Mouse (Mus musculus) embryonic facial prominence, embryonic 15.5 days (tissue): ENCODE measurements around the gene Ephb1. TPM values are rescaled to one million over a fixed set of nuclear protein-coding genes. Genes with fewer than 3 reads are reported as not detected.
A peak's percentile ranks its signal among the peaks of the same experiment; 100 is the strongest.

Experiments
- ATAC-seq: fragments of 200-750 bp; cut with Nextera tagmentation; 2 replicates; pipeline ENCODE4 v1.8.0; 2017; ENCODE audit warnings: low read depth, moderate TSS enrichment; ENCODE audit not compliant: insufficient number of reproducible peaks, low FRiP score, low TSS enrichment
- H3K27ac ChIP-seq: fragments of 300-500 bp; sonication (generic); replicated peaks from 2 replicates; pipeline ENCODE4 v1.5.1; 2015; ENCODE audit warnings: mild to moderate bottlenecking, inconsistent platforms
- H3K27me3 ChIP-seq: fragments of 300-500 bp; sonication (generic); 2 replicates; pipeline ENCODE4 v1.6.1; 2015; ENCODE audit warnings: inconsistent platforms
- H3K36me3 ChIP-seq: fragments of 300-500 bp; sonication (generic); 2 replicates; pipeline ENCODE4 v1.6.1; 2015; ENCODE audit warnings: mild to moderate bottlenecking, inconsistent platforms
- H3K4me1 ChIP-seq: fragments of 300-500 bp; sonication (generic); 2 replicates; pipeline ENCODE4 v1.6.1; 2015; ENCODE audit warnings: inconsistent platforms
- H3K4me2 ChIP-seq: fragments of 300-500 bp; sonication (generic); replicated peaks from 2 replicates; pipeline ENCODE4 v1.6.1; 2015; ENCODE audit warnings: mild to moderate bottlenecking, inconsistent platforms
- H3K4me3 ChIP-seq: fragments of 300-500 bp; sonication (generic); replicated peaks from 2 replicates; pipeline ENCODE4 v1.5.1; 2015; ENCODE audit warnings: mild to moderate bottlenecking, inconsistent platforms
- H3K9ac ChIP-seq: fragments of 300-500 bp; sonication (generic); 2 replicates; pipeline ENCODE4 v1.6.1; 2015; ENCODE audit warnings: inconsistent platforms
- H3K9me3 ChIP-seq: fragments of 300-500 bp; sonication (generic); replicated peaks from 2 replicates; pipeline ENCODE4 v1.6.1; 2016; ENCODE audit warnings: inconsistent platforms
- WGBS: fragments of 180-500 bp; shearing (Covaris S2); methylation state at CpG from one replicate; pipeline ENCODE4 v1.1.7; 2015; 5-methylcytosine and 5-hydroxymethylcytosine counted together
- polyA plus RNA-seq: library from polyadenylated mRNA; unstranded; fragments of >200 nt; fragmentation: Nextera tagmentation; extraction: Ambion mirVana; gene quantifications from 2 replicates; pipeline ENCODE4 v1.2.1, GENCODE M21; 2015

Ephb1 gene
- polyA plus RNA-seq, 1 experiment from 2014 or later = 6.3 TPM

DNA sequence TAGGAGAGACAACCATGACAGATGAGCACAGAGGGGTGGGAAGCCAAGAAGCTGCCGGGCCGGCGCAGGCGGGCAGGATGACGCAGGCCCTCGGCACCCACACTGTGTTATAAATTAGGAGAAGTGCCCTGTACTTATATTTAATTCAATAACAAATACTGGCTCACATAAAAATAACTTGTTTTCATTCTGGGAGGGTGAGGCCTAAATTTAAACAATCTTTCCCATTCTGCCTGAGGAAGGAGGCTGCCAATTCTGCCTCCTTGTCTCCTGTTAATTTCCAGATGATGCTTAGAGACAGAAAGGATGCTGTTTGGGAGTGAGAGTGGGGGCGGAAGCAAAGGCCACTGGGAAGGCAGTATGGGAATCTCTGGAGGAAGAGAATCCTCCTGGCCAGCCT lies 215.8 kb downstream of the Ephb1 start:
- H3K27me3 ChIP-seq = no peaks in the 10 kb centered on the region
- no peak overlapping the region for H3K4me3 ChIP-seq
- no peaks in the 10 kb centered on the region for H3K36me3 ChIP-seq
- H3K4me1 ChIP-seq = no peaks in the 10 kb centered on the region
- H3K4me2 ChIP-seq = no peak overlapping the region
- WGBS = 56% methylated on average over 7 of the region's 7 CpGs
- no peak overlapping the region for H3K27ac ChIP-seq
- no peak overlapping the region for H3K9ac ChIP-seq
- no peaks in the 10 kb centered on the region for H3K9me3 ChIP-seq
- ATAC-seq = no peak

DNA sequence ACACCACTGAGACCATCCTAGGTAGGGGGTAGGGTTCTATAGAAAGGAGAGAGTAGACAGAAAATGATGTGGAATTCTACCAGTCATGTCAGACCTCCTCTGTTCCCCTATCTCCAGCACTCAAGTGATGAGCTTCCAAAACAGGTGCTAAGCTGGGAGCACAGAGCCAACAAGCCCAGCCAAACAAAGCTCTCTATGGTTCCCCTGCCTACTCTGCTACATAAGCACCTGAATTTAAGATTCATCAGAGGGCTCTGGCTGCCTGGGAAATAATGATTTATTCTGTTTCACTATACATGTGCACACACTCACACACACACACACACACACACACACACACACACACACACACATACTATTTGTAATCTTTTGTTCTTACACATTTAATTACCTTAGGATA lies 216.3 kb downstream of the Ephb1 start:
- Histone ChIP-seq H3K4me3 (no peak overlapping the region), H3K9ac (no peak overlapping the region)
- ATAC-seq = no peak

DNA sequence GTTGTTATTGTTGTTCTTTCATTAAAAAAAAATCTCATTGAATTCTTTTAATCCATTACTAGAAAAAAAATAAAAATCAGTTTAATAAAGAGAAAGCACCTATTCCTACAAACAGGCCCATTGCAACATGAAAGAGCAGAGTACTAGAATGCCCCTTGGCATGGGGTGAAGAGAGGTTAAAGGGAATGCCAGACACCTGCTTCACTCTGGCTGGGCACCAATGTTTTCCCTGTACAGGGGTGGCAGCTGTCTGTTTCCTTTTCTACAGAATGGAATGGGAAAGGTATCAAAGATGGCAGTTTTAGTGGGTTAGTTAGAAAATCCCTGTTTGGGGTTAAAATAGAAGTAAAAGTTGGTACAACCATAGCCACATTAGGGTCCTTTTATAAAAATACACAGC lies 224.0 kb downstream of the Ephb1 start:
- Histone ChIP-seq H3K4me3 (no peak overlapping the region), H3K36me3 (no peaks in the 10 kb centered on the region), H3K9ac (no peak overlapping the region), H3K27me3 (no peaks in the 10 kb centered on the region), H3K4me2 (no peak overlapping the region), H3K4me1 (no peaks in the 10 kb centered on the region), H3K9me3 (no peaks in the 10 kb centered on the region), H3K27ac (no peak overlapping the region)
- no peak for ATAC-seq

More for the DNA sequence above, 216.3 kb downstream of the Ephb1 start:
- Histone ChIP-seq H3K36me3 (no peaks in the 10 kb centered on the region), H3K27me3 (no peaks in the 10 kb centered on the region), H3K27ac (no peak overlapping the region), H3K4me1 (no peaks in the 10 kb centered on the region), H3K9me3 (no peaks in the 10 kb centered on the region), H3K4me2 (no peak overlapping the region)

DNA sequence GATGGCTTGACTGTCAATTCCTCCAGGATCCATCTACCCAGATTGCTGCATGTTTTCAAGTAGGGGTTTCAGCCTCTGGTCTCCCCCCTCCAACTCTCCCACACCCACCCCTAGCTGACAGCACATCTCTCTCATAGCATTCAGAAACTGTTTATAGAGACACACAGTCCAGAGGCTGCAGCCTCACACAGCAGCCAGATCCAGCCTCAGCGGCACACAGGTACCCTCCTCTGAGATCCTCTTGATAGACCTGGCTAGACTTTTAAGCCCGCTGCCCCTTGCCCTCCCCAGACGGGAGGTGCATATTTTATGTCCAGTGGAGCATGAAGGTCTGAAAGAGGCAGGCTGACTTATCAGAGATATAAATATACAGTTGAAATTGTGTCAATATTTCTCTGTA lies 228.0 kb downstream of the Ephb1 start:
- Histone ChIP-seq H3K27me3 (no peaks in the 10 kb centered on the region), H3K4me2 (no peak overlapping the region), H3K4me1 (0 out of 2 replicates have a peak, but pooled peaks cover 3% of the 10 kb centered on the region), H3K9me3 (no peaks in the 10 kb centered on the region), H3K36me3 (no peaks in the 10 kb centered on the region), H3K4me3 (no peak overlapping the region), H3K27ac (no peak overlapping the region), H3K9ac (no peak overlapping the region)
- 57% methylated on average over 3 of the region's 3 CpGs for WGBS
- no peak for ATAC-seq

DNA sequence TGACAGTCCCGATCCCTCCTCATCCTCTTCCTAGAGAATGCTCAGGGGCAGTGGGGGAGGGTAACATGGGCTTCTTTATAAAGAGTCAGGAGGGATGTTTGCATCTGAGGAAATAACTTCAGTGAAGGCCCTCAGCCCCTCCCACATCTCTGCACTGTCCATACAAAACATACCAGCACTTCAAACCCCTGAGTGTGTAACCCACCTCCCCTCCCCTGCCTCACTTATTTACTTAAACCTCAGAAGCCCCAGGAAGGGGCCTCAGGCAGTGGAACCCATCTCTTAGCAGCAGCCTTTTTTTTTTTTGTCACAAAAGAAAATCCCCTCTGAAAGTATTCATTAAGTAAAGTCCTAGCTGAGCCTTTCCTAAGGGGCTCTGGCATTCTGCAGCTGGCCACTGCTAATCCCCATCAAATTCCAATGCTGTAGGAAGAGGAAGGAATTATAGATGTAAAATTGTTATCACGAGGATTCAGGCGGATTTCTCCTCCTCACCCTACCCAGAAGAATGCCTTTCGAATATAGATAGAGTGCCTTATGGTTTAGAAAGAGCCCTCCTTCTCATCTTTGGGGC lies 231.5 kb downstream of the Ephb1 start:
- H3K27ac ChIP-seq = no peak overlapping the region
- WGBS = 15% methylated on average over 4 of the region's 4 CpGs
- H3K9me3 ChIP-seq = no peaks in the 10 kb centered on the region
- H3K9ac ChIP-seq = no peak overlapping the region
- H3K4me3 ChIP-seq = no peak overlapping the region
- H3K27me3 ChIP-seq = no peaks in the 10 kb centered on the region
- no peak overlapping the region for H3K4me2 ChIP-seq
- H3K36me3 ChIP-seq = no peaks in the 10 kb centered on the region
- ATAC-seq = no peak; the same call in 1 of the 2 replicates
- H3K4me1 ChIP-seq = 0 out of 2 replicates have a peak, but pooled peaks cover 3% of the 10 kb centered on the region

DNA sequence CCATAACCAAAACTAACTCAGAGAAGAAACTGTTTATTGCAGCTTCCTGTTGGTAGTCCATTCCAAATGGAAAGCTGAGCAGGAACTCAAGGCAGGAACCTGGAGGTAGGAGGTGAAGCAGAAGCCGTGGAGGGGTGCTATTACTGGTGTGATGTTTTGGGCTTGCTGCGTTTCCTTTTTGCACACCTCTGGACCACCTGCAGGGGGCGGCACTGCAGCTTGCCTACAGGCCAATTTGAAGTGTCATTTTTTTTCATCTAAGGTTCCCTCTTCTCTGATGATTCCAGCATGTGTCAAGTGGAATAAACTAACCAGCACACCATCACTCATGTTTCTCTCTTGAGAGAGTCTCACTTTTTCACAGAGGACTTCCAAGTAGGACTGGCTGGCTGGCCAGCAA lies 235.1 kb downstream of the Ephb1 start:
- H3K9ac ChIP-seq = no peak overlapping the region
- no peak overlapping the region for H3K27ac ChIP-seq
- no peaks in the 10 kb centered on the region for H3K9me3 ChIP-seq
- no peak for ATAC-seq
- H3K4me3 ChIP-seq = no peak overlapping the region
- no peaks in the 10 kb centered on the region for H3K36me3 ChIP-seq
- H3K4me2 ChIP-seq = no peak overlapping the region
- WGBS = 82% methylated on average over 3 of the region's 3 CpGs
- H3K4me1 ChIP-seq = no peaks in the 10 kb centered on the region
- H3K27me3 ChIP-seq = no peaks in the 10 kb centered on the region

DNA sequence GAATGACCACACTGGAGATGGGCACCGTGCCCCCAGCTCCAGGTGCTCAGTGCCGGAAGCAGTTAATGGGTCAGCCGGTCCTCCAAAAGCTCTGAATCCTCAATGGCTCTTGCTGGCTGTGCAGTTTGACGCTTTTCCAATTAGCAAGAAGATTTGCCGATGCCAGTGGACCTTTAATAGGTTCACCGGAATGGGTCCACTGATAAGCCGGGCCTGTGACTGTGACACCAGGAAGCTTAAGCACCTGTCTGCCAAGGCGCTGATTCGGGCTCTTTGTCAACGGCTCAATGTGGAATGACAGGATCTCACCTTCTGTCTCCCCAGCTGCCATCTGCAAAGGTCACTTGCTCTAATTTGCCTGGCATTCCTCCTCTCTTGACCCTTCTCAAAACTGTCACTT lies 239.2 kb downstream of the Ephb1 start:
- Histone ChIP-seq H3K9ac (no peak overlapping the region), H3K4me2 (no peak overlapping the region), H3K9me3 (no peaks in the 10 kb centered on the region), H3K27ac (no peak overlapping the region), H3K27me3 (no peaks in the 10 kb centered on the region), H3K4me3 (no peak overlapping the region), H3K36me3 (no peaks in the 10 kb centered on the region), H3K4me1 (no peaks in the 10 kb centered on the region)
- no peak for ATAC-seq
- WGBS = 92% methylated on average over 10 of the region's 10 CpGs

DNA sequence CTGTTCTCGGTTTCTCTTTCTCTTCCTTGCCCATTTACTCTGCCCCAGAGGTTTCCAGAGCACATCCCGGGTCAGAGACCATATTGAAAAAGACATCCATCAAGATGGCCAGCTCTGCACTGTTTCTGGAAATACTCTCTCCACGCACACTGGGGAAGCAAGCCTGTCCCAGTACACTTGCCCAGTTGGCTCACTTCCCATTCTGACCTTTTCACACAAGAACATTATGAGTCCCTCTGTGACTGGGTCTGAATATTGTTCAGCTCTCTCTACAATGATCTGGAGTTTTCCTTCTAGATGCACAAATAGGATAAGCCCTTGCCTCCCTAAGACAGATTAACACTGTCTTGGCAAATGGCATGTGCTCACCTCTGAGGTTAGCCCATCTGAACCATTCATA lies 243.0 kb downstream of the Ephb1 start:
- 75% methylated on average over 3 of the region's 3 CpGs for WGBS
- no peak for ATAC-seq
- H3K4me1 ChIP-seq = no peaks in the 10 kb centered on the region

DNA sequence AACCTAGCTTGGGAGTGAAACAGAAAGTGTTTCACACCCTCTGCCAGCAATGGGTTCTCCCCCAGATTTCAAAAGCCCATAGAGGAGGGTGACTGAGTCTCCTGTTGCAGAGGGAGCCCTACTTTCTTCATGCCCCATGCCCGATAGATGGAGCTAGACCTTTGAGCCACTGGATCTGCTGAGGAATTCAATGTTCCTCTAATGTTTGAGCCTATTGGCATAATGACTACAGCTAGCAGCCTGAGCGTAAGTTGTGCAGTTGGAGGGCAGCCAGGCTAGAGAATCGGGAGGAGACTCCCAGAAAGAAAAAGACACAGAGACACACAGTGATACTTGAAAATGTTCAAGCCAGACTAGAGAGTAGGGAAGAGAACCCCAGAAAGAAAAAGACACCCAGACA lies 246.5 kb downstream of the Ephb1 start:
- no peaks in the 10 kb centered on the region for H3K4me1 ChIP-seq
- H3K27ac ChIP-seq = no peak overlapping the region
- no peak overlapping the region for H3K4me3 ChIP-seq
- H3K27me3 ChIP-seq = no peaks in the 10 kb centered on the region
- H3K36me3 ChIP-seq = no peaks in the 10 kb centered on the region
- H3K4me2 ChIP-seq = no peak overlapping the region
- WGBS = 56% methylated on average over 3 of the region's 3 CpGs
- H3K9ac ChIP-seq = no peak overlapping the region
- ATAC-seq = no peak
- no peaks in the 10 kb centered on the region for H3K9me3 ChIP-seq

More for the DNA sequence above, 243.0 kb downstream of the Ephb1 start:
- Histone ChIP-seq H3K4me3 (no peak overlapping the region), H3K4me2 (no peak overlapping the region), H3K9me3 (no peaks in the 10 kb centered on the region), H3K9ac (no peak overlapping the region), H3K27ac (no peak overlapping the region), H3K36me3 (no peaks in the 10 kb centered on the region), H3K27me3 (no peaks in the 10 kb centered on the region)

DNA sequence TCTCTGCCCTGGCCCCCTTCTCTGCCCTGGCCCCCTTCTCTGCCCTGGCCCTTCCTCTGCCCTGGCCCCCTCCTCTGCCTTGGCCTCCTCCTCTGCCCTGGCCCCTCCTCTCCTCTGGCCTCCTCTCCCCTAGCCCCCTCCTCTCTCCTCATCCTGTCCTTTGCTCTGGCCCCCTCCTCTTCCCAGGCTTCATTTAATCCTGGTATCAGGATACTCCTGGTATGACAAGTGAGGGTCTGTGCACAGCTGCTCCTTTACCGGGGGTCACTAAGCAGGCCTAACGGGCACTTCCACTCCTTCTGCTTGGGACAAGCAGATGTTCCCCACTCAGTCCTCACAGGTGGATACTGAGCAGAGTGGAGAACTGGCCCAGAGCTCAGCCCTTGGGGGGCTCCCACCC lies 247.3 kb downstream of the Ephb1 start:
- Histone ChIP-seq H3K9ac (no peak overlapping the region), H3K4me2 (no peak overlapping the region), H3K27me3 (no peaks in the 10 kb centered on the region), H3K4me1 (no peaks in the 10 kb centered on the region), H3K9me3 (no peaks in the 10 kb centered on the region), H3K27ac (no peak overlapping the region), H3K4me3 (no peak overlapping the region), H3K36me3 (no peaks in the 10 kb centered on the region)
- WGBS = 47% methylated on average over 2 of the region's 2 CpGs
- ATAC-seq = no peak

DNA sequence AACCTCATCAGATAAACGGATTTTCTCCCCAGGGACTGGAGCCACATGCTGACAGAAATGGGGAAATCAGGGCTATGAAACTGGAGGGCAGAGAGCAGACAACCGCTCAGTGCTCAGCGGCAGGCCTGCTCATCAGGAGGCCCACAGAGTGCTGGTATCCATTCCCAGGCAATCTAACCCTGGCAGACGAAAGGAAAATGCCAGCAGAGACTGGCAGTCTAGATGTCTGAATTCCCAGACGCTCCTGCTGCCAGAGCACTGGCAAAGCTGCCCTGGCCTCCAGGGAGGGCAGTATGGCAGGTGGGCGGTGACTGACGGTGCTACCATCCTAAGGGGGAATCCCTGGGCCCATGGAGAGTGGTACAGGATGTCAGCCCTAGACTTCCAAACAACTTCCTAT lies 257.7 kb downstream of the Ephb1 start:
- ATAC-seq = no peak
- H3K9me3 ChIP-seq = no peaks in the 10 kb centered on the region
- no peak overlapping the region for H3K9ac ChIP-seq
- no peaks in the 10 kb centered on the region for H3K36me3 ChIP-seq
- no peaks in the 10 kb centered on the region for H3K27me3 ChIP-seq
- H3K4me3 ChIP-seq = no peak overlapping the region
- no peak overlapping the region for H3K4me2 ChIP-seq
- WGBS = 21% methylated on average over 7 of the region's 7 CpGs
- no peak overlapping the region for H3K27ac ChIP-seq
- peaks cover 3% of the 10 kb centered on the region; the same call in 1 of the 2 replicates for H3K4me1 ChIP-seq

DNA sequence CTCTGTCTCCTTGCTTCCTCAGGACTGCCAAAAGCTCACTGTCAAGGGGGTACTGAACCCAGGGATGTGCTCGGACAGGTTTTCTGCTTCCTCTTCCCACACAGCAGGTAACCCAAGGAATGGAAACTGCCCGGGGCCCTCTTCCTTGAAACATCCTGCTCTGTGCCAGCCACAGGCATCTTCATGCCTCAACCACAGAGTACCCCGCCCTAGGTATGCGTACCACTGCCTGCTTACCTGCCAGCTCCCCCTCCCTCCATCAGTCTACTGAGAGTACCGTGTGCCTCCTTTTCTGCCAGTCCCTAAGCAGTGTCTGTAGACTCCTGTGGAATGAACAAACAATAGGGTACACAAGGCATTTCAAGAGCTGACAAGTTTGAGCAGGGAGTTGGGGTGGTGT lies 265.9 kb downstream of the Ephb1 start:
- peak; percentile 66 for ATAC-seq
- Histone ChIP-seq H3K27me3 (no peaks in the 10 kb centered on the region), H3K4me1 (no peaks in the 10 kb centered on the region), H3K36me3 (no peaks in the 10 kb centered on the region), H3K9ac (no peak overlapping the region), H3K4me2 (no peak overlapping the region), H3K27ac (no peak overlapping the region), H3K4me3 (no peak overlapping the region), H3K9me3 (no peaks in the 10 kb centered on the region)
- WGBS = 60% methylated on average over 5 of the region's 5 CpGs
